Mouse (Mus musculus) hindbrain, embryonic 13.5 days (tissue): ENCODE measurements around the gene Spn. TPM values are rescaled to one million over a fixed set of nuclear protein-coding genes. Genes with fewer than 3 reads are reported as not detected.
"Not testable (repeated sequence)": the region's sequence is repeated elsewhere in the genome, so short reads cannot be mapped to it uniquely, and the experiment has no call there.

Source experiments
- ATAC-seq: fragments of 200-750 bp; cut with Nextera tagmentation; 2 replicates; pipeline ENCODE4 v1.8.0; 2017; ENCODE audit warnings: moderate TSS enrichment; ENCODE audit not compliant: low FRiP score
- H3K27ac ChIP-seq: fragments of 300-500 bp; sonication (generic); 2 replicates; pipeline ENCODE4 v1.5.1; 2015; ENCODE audit warnings: inconsistent platforms, mild to moderate bottlenecking, moderate library complexity
- H3K27me3 ChIP-seq: fragments of 300-500 bp; sonication (generic); 2 replicates; pipeline ENCODE4 v1.6.1; 2015; ENCODE audit warnings: mild to moderate bottlenecking, inconsistent platforms
- H3K36me3 ChIP-seq: fragments of 300-500 bp; sonication (generic); 2 replicates; pipeline ENCODE4 v1.6.1; 2015; ENCODE audit warnings: mild to moderate bottlenecking, inconsistent platforms
- H3K4me1 ChIP-seq: fragments of 300-500 bp; sonication (generic); replicated peaks from 2 replicates; pipeline ENCODE4 v1.6.1; 2015; ENCODE audit warnings: inconsistent platforms
- H3K4me2 ChIP-seq: fragments of 300-500 bp; sonication (generic); 2 replicates; pipeline ENCODE4 v1.6.1; 2015; ENCODE audit warnings: inconsistent platforms, mild to moderate bottlenecking, moderate library complexity
- H3K4me3 ChIP-seq: fragments of 300-500 bp; sonication (generic); 2 replicates; pipeline ENCODE4 v1.5.1; 2015; ENCODE audit warnings: mild to moderate bottlenecking, inconsistent platforms
- H3K9ac ChIP-seq: fragments of 300-500 bp; sonication (generic); 2 replicates; pipeline ENCODE4 v1.6.1; 2015; ENCODE audit warnings: mild to moderate bottlenecking, inconsistent platforms
- H3K9me3 ChIP-seq: fragments of 300-500 bp; sonication (generic); 2 replicates; pipeline ENCODE4 v1.6.1; 2016; ENCODE audit warnings: inconsistent platforms
- WGBS: fragments of 180-500 bp; shearing (Covaris S2); methylation state at CpG from one replicate; pipeline ENCODE4 v1.1.7; 2015; 5-methylcytosine and 5-hydroxymethylcytosine counted together
- polyA plus RNA-seq: library from polyadenylated mRNA; unstranded; fragments of >200 nt; fragmentation: Nextera tagmentation; extraction: Ambion mirVana; gene quantifications from 2 replicates; pipeline ENCODE4 v1.2.1, GENCODE M21; 2015

Spn gene
- polyA plus RNA-seq, 1 experiment from 2014 or later, result 0.09 TPM

GRCm38 (mm10) chr7:127098521-127098920 lies 39.1 kb downstream of the Spn start:
- no peak overlapping the region for H3K4me2 ChIP-seq
- H3K9me3 ChIP-seq, result no peaks in the 10 kb centered on the region
- no peak overlapping the region for H3K4me3 ChIP-seq
- H3K36me3 ChIP-seq, result no peaks in the 10 kb centered on the region
- H3K9ac ChIP-seq, result no peak overlapping the region
- no peak for ATAC-seq
- H3K27ac ChIP-seq, result no peak overlapping the region
- no peaks in the 10 kb centered on the region for H3K27me3 ChIP-seq
- 91% methylated on average over 5 of the region's 5 CpGs for WGBS
- no peaks in the 10 kb centered on the region for H3K4me1 ChIP-seq

- Histone ChIP-seq H3K4me3 (no peak overlapping the region), H3K27ac (no peak overlapping the region), H3K27me3 (no peaks in the 10 kb centered on the region), H3K9me3 (no peaks in the 10 kb centered on the region), H3K9ac (no peak overlapping the region), H3K4me2 (no peak overlapping the region), H3K4me1 (no peaks in the 10 kb centered on the region), H3K36me3 (no peaks in the 10 kb centered on the region)
- no peak for ATAC-seq
- WGBS, result 74% methylated on average over 7 of the region's 7 CpGs
Measured at GRCm38 (mm10) chr7:127096456-127096855, 41.2 kb downstream of the Spn start.

DNA sequence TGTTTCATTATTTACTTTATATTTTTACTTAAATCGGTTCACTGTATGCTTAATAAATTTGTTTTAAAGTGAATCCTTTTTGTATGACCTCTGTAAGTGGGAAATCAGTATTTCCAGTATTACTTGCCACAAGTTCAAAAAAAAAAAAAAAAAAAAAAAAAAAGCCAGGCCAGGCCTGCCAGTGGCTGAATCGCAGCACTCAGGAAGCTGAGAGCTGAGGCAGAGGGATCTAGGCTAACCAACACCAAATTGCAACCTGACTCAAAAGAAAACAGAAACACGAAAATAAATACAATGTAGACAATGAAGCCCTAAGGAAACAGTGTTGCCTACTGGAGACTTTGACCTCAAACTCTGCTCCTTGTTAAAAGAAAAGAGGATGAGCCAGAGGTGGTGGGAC lies 43.7 kb downstream of the Spn start:
- Histone ChIP-seq H3K27me3 (no peaks in the 10 kb centered on the region), H3K27ac (no peak overlapping the region), H3K36me3 (no peaks in the 10 kb centered on the region), H3K4me2 (no peak overlapping the region), H3K4me1 (peaks cover 6% of the 10 kb centered on the region), H3K4me3 (no peak overlapping the region), H3K9me3 (no peaks in the 10 kb centered on the region), H3K9ac (no peak overlapping the region)
- ATAC-seq, result no peak
- WGBS, result 86% methylated on average over 3 of the region's 3 CpGs

GRCm38 (mm10) chr7:127091114-127091896 lies 46.3 kb downstream of the Spn start, which contains the start of gene AI467606:
TSS of gene AI467606 (plus strand) at chr7:127091359.
- Histone ChIP-seq H3K4me1 (peaks cover 8% of the 10 kb centered on the region), H3K4me2 (0 out of 2 replicates have a peak within 1 kb of the TSS, but pooled peaks have one; percentile 3), H3K36me3 (no peaks in the 10 kb centered on the region), H3K27me3 (no peaks in the 10 kb centered on the region), H3K9ac (no peak within 1 kb of the TSS), H3K27ac (no peak within 1 kb of the TSS), H3K9me3 (no peaks in the 10 kb centered on the region), H3K4me3 (no peak within 1 kb of the TSS)
- ATAC-seq, result no peak
- 68% methylated on average over 16 of the region's 16 CpGs for WGBS

GRCm38 (mm10) chr7:127090154-127091113 lies 47.2 kb downstream of the Spn start:
- Histone ChIP-seq H3K27me3 (no peaks in the 10 kb centered on the region), H3K36me3 (no peaks in the 10 kb centered on the region), H3K27ac (no peak overlapping the region), H3K9ac (no peak overlapping the region), H3K4me1 (peaks cover 8% of the 10 kb centered on the region), H3K4me3 (no peak overlapping the region), H3K4me2 (no peak overlapping the region), H3K9me3 (no peaks in the 10 kb centered on the region)
- WGBS, result 83% methylated on average over 20 of the region's 20 CpGs
- no peak for ATAC-seq

- no peaks in the 10 kb centered on the region for H3K36me3 ChIP-seq
- no peaks in the 10 kb centered on the region for H3K27me3 ChIP-seq
- WGBS, result 22% methylated on average over 27 of the region's 27 CpGs
- H3K9me3 ChIP-seq, result no peaks in the 10 kb centered on the region
- H3K4me2 ChIP-seq, result peak overlapping the region; percentile 50
- peak overlapping the region; percentile 56 for H3K9ac ChIP-seq
- ATAC-seq, result no peak
- no peak overlapping the region for H3K27ac ChIP-seq
- peaks cover 8% of the 10 kb centered on the region for H3K4me1 ChIP-seq
- peak overlapping the region; percentile 22 for H3K4me3 ChIP-seq
Measured at GRCm38 (mm10) chr7:127088901-127089845, 48.5 kb downstream of the Spn start.

DNA sequence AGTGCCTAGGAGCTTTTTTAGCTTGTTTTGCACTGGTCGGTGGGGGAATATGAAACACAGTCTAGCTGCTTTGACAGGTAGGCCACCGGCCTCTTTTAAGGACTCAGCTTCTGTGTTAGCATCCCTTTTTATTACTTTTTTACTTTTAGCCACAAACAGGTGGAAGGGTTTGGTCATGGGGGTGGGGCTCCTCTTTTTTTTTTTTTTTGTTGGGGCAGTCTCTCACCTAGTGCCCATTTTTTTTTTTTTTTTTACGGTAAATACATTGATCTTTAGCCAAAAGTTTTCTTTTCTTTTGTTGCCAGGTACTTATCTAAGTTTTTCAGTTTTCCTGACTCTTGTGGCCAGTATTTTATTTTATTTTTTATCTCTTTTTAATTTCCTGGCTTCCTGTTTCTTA lies 49.5 kb downstream of the Spn start:
- Histone ChIP-seq H3K4me1 (peaks cover 8% of the 10 kb centered on the region), H3K4me3 (no peak overlapping the region), H3K36me3 (no peaks in the 10 kb centered on the region), H3K9me3 (no peaks in the 10 kb centered on the region), H3K9ac (no peak overlapping the region), H3K27me3 (no peaks in the 10 kb centered on the region), H3K27ac (no peak overlapping the region), H3K4me2 (no peak overlapping the region)
- 93% methylated on average over 3 of the region's 3 CpGs for WGBS
- ATAC-seq, result no peak

DNA sequence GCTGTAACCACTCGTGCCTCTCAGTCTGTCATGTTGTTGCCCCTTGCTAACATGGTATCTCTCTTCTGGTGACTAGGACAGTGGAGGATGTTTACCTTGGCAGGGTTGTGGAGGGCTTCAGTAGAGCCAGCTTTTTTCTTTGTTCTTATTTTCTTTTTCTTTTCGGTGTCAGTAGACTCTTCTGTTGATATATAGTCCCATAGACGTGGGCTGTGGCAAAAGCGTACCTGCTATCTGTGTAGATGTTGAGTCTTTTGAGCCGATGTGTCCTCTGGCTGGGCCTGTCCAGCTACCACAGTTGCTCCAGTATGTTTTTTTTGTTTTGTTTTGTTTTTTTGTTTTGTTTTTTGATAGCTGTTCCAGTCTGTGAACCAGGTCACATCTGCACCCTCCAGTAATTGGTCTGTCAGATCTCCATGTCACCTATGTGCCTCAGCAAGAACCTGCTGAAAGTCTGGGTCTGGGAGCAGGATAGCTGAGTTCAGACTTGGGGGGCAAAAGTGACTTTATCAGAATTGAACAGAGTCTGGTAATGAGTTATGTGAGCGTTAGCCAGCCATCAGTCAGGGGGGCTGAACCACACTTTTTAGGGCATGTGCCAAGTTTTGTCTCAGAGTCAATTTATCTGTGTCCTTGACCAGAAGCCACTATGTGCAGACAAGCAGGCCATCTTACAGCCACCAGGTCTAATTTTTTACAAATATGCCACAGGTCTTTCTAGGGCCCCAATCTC lies 50.2 kb downstream of the Spn start, which contains the start of gene Zg16:
Gene Zg16 (minus strand): TSS at position 51 of the 733 bp plus-strand sequence.
- not testable (repeated sequence) for ATAC-seq, H3K36me3 ChIP-seq, H3K4me3 ChIP-seq, H3K4me1 ChIP-seq, H3K9me3 ChIP-seq, H3K4me2 ChIP-seq, H3K27ac ChIP-seq, H3K9ac ChIP-seq, H3K27me3 ChIP-seq
- 90% methylated on average over 6 of the region's 6 CpGs for WGBS

DNA sequence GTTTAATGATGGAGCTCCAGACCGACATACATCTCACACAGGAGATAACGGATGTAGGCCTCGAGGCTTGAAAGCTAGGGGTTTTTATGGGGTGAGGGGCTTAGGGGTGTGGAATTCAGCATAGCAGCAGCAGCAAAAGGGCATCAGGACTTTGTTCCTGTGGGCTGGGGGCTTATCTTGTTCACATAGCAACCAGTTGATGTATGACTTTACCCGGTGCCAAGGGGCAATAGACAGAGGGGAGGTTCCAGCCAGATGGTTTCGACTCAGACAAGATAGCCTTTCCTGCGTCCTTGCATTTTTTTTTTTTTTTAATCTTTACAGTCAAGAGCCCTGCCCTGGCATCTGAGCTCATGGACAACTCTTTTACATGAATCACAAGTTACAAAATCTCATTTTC lies 51.9 kb downstream of the Spn start:
- H3K27me3 ChIP-seq, H3K27ac ChIP-seq, H3K4me1 ChIP-seq, H3K9me3 ChIP-seq, H3K9ac ChIP-seq, H3K4me2 ChIP-seq, H3K4me3 ChIP-seq, ATAC-seq, H3K36me3 ChIP-seq: not testable (repeated sequence)
- WGBS, result 72% methylated on average over 6 of the region's 6 CpGs

GRCm38 (mm10) chr7:127084794-127085193 lies 52.8 kb downstream of the Spn start:
- Histone ChIP-seq H3K27me3 (no peaks in the 10 kb centered on the region), H3K27ac (no peak overlapping the region), H3K4me3 (no peak overlapping the region), H3K36me3 (no peaks in the 10 kb centered on the region), H3K4me2 (no peak overlapping the region), H3K9me3 (no peaks in the 10 kb centered on the region), H3K9ac (no peak overlapping the region), H3K4me1 (peaks cover 8% of the 10 kb centered on the region)
- 78% methylated on average over 2 of the region's 2 CpGs for WGBS
- no peak for ATAC-seq

DNA sequence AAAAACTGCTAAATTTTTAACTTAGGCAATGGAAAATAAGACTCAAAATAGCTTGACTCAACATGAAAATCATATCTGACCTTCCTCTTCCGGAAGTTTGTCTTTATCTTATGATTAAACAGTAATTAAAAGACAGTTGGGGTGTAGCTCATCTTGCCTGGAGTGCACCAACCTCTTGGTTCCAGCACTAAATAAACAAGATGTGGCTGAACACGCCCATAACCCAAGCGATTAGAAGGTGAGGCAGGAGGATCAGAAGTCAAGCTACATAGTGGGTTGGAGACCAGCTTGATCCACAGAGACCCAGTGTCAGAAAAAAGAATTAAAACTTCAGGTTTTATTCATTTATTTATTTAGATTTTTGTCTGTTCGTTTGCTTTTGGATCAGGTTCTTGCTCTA lies 53.9 kb downstream of the Spn start:
- Histone ChIP-seq H3K9ac (no peak overlapping the region), H3K4me1 (no peaks in the 10 kb centered on the region; the same call in 1 of the 2 replicates), H3K4me3 (no peak overlapping the region), H3K27ac (no peak overlapping the region), H3K4me2 (no peak overlapping the region), H3K9me3 (no peaks in the 10 kb centered on the region), H3K27me3 (no peaks in the 10 kb centered on the region), H3K36me3 (no peaks in the 10 kb centered on the region)
- ATAC-seq, result no peak
- WGBS, result 88% methylated on average over 4 of the region's 4 CpGs
